Mouse (Mus musculus) forebrain, postnatal 0 days (tissue): ENCODE results near the gene Orai1. TPM values are rescaled to one million over a fixed set of nuclear protein-coding genes. Genes with fewer than 3 reads are reported as not detected.
"Not testable (repeated sequence)": the region's sequence is repeated elsewhere in the genome, so short reads cannot be mapped to it uniquely, and the experiment has no call there.

Experiments
- ATAC-seq: fragments of 200-750 bp; cut with Nextera tagmentation; 2 replicates; pipeline ENCODE4 v1.8.0; 2017; ENCODE audit warnings: mild to moderate bottlenecking, moderate library complexity
- DNase-seq: peaks from one replicate; pipeline ENCODE4 v3.0.0-alpha.2; 2015
- H3K27ac ChIP-seq: fragments of 300-500 bp; sonication (generic); 2 replicates; pipeline ENCODE4 v1.5.1; 2014; ENCODE audit warnings: low read depth, mild to moderate bottlenecking, antibody characterized with exemption, low read length, moderate library complexity, mixed read lengths
- H3K27me3 ChIP-seq: fragments of 300-500 bp; sonication (generic); 2 replicates; pipeline ENCODE4 v1.6.1; 2014; ENCODE audit warnings: mild to moderate bottlenecking, low read length, mixed read lengths; ENCODE audit not compliant: insufficient read depth
- H3K36me3 ChIP-seq: fragments of 300-500 bp; sonication (generic); 2 replicates; pipeline ENCODE4 v1.6.1; 2014; ENCODE audit warnings: mild to moderate bottlenecking, moderate library complexity; ENCODE audit not compliant: insufficient read depth
- H3K4me1 ChIP-seq: fragments of 300-500 bp; sonication (generic); 2 replicates; pipeline ENCODE4 v1.6.1; 2014; ENCODE audit warnings: antibody characterized with exemption; ENCODE audit not compliant: insufficient read depth
- H3K4me2 ChIP-seq: fragments of 300-500 bp; sonication (generic); 2 replicates; pipeline ENCODE4 v1.6.1; 2014; ENCODE audit warnings: low read depth, mild to moderate bottlenecking, moderate library complexity
- H3K4me3 ChIP-seq: fragments of 300-500 bp; sonication (generic); 2 replicates; pipeline ENCODE4 v1.5.1; 2014; ENCODE audit warnings: low read depth, low read length, mixed read lengths
- H3K9ac ChIP-seq: fragments of 300-500 bp; sonication (generic); 2 replicates; pipeline ENCODE4 v1.6.1; 2014; ENCODE audit warnings: mild to moderate bottlenecking
- H3K9me3 ChIP-seq: fragments of 300-500 bp; sonication (generic); 2 replicates; pipeline ENCODE4 v1.6.1; 2016; ENCODE audit warnings: low read length
- CTCF ChIP-seq: sonication (generic); IDR thresholded peaks from 2 replicates; pipeline ENCODE4 v1.5.1; 2016; ENCODE audit warnings: antibody characterized with exemption, control low read depth, low read depth
- WGBS: fragments of 180-500 bp; shearing (Covaris S2); extraction: QIAGEN DNeasy Blood & Tissue Kit; methylation state at CpG from one replicate; pipeline ENCODE4 v1.1.7; 2014; 5-methylcytosine and 5-hydroxymethylcytosine counted together
- polyA plus RNA-seq: library from polyadenylated mRNA; unstranded; fragments of >200 nt; fragmentation: Nextera tagmentation; extraction: Ambion mirVana; gene quantifications from 2 replicates; pipeline ENCODE4 v1.2.1, GENCODE M21; 2015
- total RNA-seq: library from RNA; depleted of rRNA; stranded (reverse); fragments of >200 nt; gene quantifications from 2 replicates; pipeline ENCODE4 v1.2.3, GENCODE M21; 2014

Orai1 gene
- total and polyA plus RNA-seq, 2 experiments from 2014 or later, result 14.4 to 19.4 TPM

DNA sequence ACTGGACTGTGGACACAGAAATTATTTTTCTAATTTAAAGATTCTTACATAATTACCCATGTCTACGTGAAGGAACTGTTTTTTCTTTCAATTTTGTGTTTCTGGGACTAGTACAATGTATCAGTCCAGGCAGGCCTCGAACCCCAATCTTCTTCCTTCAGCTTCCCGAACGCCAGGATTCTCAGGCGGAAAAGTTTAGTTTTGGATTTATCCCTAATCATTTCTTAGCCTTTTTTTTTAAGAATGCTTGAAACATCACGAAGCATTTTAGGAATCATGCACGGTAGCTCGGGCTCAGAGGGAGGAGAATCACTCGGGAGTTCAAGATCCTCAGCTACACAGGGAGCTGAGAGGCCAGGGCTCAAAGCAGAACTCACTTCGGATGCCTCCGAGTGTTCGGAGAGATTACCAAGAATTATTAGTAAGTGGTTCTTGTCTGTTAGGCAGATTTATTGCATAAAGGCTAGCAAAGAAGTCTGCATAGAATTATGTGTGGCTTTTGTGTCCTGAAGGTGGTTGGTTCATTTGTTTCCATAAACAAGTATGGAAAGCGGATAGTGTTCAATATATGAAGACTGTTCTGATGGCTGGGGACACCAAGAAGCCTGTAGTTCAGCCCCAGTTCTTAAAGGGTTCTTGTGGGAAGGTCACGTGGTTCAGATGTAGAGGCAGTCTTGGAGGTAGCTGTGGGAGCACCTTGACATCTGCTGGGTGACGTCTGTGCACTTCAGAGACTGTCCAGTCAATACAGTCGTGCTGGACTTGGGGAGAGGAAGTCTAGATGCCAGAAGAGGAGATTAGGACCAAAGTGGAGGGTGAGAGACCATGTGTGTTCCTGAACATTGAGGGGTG, 43.6 kb downstream of the Orai1 start:
- Histone ChIP-seq H3K4me3 (peak overlapping the region; percentile 38), H3K4me2 (peak overlapping the region; percentile 42), H3K36me3 (no peaks in the 10 kb centered on the region), H3K27me3 (no peaks in the 10 kb centered on the region), H3K27ac (no peak overlapping the region), H3K4me1 (no peaks in the 10 kb centered on the region), H3K9ac (peak overlapping the region; percentile 42), H3K9me3 (no peaks in the 10 kb centered on the region)
- no peak for TF ChIP-seq CTCF
- WGBS, result 46% methylated on average over 16 of the region's 16 CpGs
- ATAC-seq (no peak), DNase-seq (no peak)

DNA sequence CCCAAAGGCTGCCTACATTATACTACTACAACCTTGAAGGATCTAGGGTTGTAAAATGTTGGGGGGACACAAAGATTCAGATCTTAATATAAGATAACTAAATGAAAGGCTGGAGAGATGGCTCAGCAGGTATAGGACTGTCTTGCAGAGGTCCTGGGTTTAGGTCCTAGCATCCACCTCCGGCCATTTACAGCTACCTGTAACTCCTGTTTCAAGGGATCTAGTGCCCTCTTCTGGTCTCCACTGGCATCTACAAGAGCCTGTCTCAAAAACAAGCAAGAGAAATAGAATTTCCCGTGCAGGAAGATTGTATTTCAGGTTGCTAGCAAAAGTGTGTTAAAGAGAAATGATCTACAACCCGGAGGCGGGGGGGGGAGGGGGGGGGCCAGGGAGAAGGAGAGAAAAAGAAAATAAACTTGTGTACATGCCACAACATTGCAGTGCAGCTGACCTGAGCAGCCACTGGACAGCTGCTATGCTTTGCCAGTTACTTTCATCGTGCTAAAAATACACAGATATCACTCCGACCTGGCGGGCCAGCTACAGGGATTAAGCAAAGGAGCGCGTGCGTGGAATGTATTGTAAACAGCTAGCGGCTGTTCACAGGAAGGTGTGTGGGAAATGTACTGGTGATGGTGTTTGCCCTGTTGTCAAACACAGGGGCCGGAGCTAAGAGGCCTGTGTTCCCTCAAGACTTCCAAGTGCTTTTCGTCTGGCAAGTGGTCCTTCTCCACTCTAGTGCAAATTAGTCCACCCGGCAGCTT, 45.1 kb downstream of the Orai1 start:
- Histone ChIP-seq H3K27ac (no peak overlapping the region), H3K4me2 (no peak overlapping the region), H3K27me3 (no peaks in the 10 kb centered on the region), H3K9ac (no peak overlapping the region), H3K4me1 (no peaks in the 10 kb centered on the region), H3K36me3 (no peaks in the 10 kb centered on the region), H3K4me3 (no peak overlapping the region), H3K9me3 (no peaks in the 10 kb centered on the region)
- 34% methylated on average over 14 of the region's 14 CpGs for WGBS
- DNase-seq (no peak), ATAC-seq (no peak)
- peak; percentile 58 for TF ChIP-seq CTCF

DNA sequence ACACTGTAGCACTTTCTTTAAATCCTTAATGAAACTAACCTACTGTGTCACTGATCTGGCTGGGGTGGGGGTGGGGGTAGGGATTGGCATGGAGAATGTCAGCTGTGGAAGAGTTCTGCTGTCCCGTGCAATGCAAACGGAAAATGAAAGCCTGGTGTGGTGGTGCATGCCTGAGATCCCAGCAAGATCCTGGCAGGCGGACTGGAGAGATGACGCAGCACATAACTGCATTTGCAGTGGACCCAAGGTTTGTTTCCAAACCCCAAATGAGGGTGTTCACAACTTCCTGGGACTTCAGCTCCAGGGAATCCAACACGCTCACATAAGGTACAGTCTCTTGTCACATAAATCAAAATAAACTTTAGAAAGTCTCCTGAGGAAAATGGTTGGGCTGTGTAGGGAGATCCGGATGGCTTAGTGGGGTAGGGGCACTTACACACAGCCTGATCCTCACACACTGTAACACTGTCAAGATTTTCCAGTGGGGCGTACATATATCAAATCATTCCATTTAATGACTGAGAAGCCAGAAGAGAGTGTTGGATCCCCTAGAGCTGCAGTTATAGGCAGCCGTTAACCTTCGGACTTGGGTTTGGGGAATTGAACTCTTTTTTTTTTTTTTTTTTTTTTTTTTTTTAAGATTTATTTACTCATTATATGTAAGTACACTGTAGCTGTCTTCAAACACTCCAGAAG, 46.0 kb downstream of the Orai1 start:
- H3K9me3 ChIP-seq, result no peaks in the 10 kb centered on the region
- H3K27me3 ChIP-seq, result no peaks in the 10 kb centered on the region
- no peak overlapping the region for H3K27ac ChIP-seq
- no peaks in the 10 kb centered on the region for H3K36me3 ChIP-seq
- no peak for DNase-seq
- no peak overlapping the region for H3K4me3 ChIP-seq
- H3K4me1 ChIP-seq, result no peaks in the 10 kb centered on the region
- no peak for TF ChIP-seq CTCF
- H3K4me2 ChIP-seq, result no peak overlapping the region
- 81% methylated on average over 9 of the region's 9 CpGs for WGBS
- no peak overlapping the region for H3K9ac ChIP-seq
- ATAC-seq, result no peak

DNA sequence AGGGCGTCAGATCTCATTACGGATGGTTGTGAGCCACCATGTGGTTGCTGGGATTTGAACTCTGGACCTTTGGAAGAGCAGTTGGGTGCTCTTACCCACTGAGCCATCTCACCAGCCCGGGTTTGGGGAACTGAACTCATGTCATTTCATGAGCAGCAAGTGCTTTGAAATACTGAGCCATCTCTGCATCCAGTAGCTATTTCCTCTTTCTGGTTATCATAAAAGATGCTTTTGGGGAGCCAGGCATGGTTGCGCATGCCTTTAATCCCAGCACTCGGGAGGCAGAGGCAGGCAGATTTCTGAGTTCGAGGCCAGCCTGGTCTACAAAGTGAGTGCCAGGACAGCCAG, 46.5 kb downstream of the Orai1 start:
- not testable (repeated sequence) for H3K27ac ChIP-seq, DNase-seq, H3K9me3 ChIP-seq, H3K4me2 ChIP-seq, H3K27me3 ChIP-seq, ATAC-seq, H3K4me1 ChIP-seq, H3K4me3 ChIP-seq, H3K36me3 ChIP-seq, H3K9ac ChIP-seq
- 79% methylated on average over 4 of the region's 6 CpGs for WGBS

DNA sequence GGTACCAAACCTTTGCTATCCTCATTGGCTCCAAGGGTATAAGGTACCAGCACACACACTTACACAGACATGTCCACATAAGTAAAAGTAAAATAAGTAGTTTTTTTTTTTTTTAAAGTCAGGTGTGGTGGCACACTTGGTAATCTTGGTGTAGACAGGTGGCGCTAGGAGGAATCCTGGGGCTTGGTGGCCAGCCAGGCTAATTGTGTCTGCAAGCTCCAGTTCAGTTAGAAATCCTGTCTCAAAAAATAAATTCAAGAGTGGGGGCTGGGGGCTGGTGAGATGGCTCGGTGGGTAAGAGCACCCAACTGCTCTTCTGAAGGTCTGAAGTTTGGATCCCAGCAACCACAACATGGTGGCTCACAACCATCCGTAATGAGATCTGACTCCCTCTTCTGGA, 48.3 kb downstream of the Orai1 start:
- ATAC-seq (no peak), DNase-seq (no peak)
- no peak for TF ChIP-seq CTCF
- Histone ChIP-seq H3K9ac (no peak overlapping the region), H3K9me3 (no peaks in the 10 kb centered on the region), H3K27me3 (no peaks in the 10 kb centered on the region), H3K27ac (no peak overlapping the region), H3K4me2 (no peak overlapping the region), H3K4me1 (no peaks in the 10 kb centered on the region), H3K4me3 (no peak overlapping the region), H3K36me3 (no peaks in the 10 kb centered on the region)
- WGBS, result 82% methylated on average over 3 of the region's 3 CpGs

DNA sequence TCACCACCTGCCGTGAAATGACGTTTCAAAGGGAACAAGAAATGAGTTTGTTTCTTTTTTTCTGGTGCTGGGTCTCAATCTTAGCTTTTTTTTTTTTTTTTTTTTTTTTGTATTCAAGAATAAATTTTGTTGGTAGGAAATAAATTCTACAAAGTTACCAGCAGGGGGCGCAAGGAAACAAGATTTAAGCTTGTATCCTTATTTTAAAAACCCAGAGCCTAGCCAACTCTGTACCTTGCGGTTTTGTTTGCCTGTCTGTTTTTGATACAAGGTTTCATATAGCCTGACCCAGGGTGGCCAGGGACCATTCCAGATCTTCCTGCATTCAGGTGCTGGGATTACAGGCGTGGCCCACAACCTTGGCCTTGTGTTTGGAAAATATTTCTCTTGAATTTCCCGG, 49.3 kb downstream of the Orai1 start:
- no peak overlapping the region for H3K4me2 ChIP-seq
- no peak for ATAC-seq
- H3K4me1 ChIP-seq, result no peaks in the 10 kb centered on the region
- H3K9ac ChIP-seq, result no peak overlapping the region
- no peak overlapping the region for H3K4me3 ChIP-seq
- TF ChIP-seq CTCF, result peak; percentile 65
- no peak overlapping the region for H3K27ac ChIP-seq
- DNase-seq, result peak; percentile 91
- WGBS, result 28% methylated on average over 6 of the region's 6 CpGs
- no peaks in the 10 kb centered on the region for H3K9me3 ChIP-seq
- H3K27me3 ChIP-seq, result no peaks in the 10 kb centered on the region
- H3K36me3 ChIP-seq, result no peaks in the 10 kb centered on the region
